Mouse (Mus musculus): ENCODE results near the gene Itpr1. TPM values are rescaled to one million over a fixed set of nuclear protein-coding genes. Genes with fewer than 3 reads are reported as not detected.

Itpr1 gene
- 7.3 and 7.4 TPM in 2 replicates for polyA plus RNA-seq (2016; fragmentation: Nextera tagmentation; extraction: Ambion mirVana)

- Histone ChIP-seq H3K4me2 (replicated peaks) (peak within 1 kb of the TSS; percentile 82), H3K9ac (replicated peaks) (peak within 1 kb of the TSS; percentile 56), H3K4me1 (peaks cover 11% of the 10 kb centered on the region; the same call in 1 of the 2 replicates), H3K27me3 (peaks cover 10% of the 10 kb centered on the region), H3K27ac (replicated peaks) (0 out of 2 replicates have a peak within 1 kb of the TSS, but pooled peaks have one; percentile 6), H3K9me3 (no peaks in the 10 kb centered on the region), H3K4me3 (peak within 1 kb of the TSS; percentile 70), H3K36me3 (no peaks in the 10 kb centered on the region)
- peak; percentile 100 for ATAC-seq (ENCODE audit: low FRiP score, low read depth)
- WGBS = under 1% methylated on average over 27 of the region's 27 CpGs
Observed at GRCm38 (mm10) chr6:108212881-108213295, at the start of gene Itpr1. TSS of gene Itpr1 (plus strand) at chr6:108213096.

GRCm38 (mm10) chr6:108164935-108165334 lies 48.0 kb upstream of the Itpr1 start:
- Histone ChIP-seq H3K4me2 (replicated peaks) (no peak overlapping the region), H3K36me3 (no peaks in the 10 kb centered on the region), H3K4me3 (no peak overlapping the region), H3K9me3 (no peaks in the 10 kb centered on the region), H3K27ac (replicated peaks) (no peak overlapping the region), H3K9ac (replicated peaks) (no peak overlapping the region), H3K27me3 (no peaks in the 10 kb centered on the region), H3K4me1 (no peaks in the 10 kb centered on the region)
- 55% methylated on average over 5 of the region's 5 CpGs for WGBS
- no peak for ATAC-seq (ENCODE audit: low FRiP score, low read depth)

- H3K4me3 ChIP-seq = no peak overlapping the region
- no peak for ATAC-seq (ENCODE audit: low FRiP score, low read depth)
- 85% methylated on average over 2 of the region's 2 CpGs for WGBS
Observed at GRCm38 (mm10) chr6:108165598-108165997, 47.3 kb upstream of the Itpr1 start.

GRCm38 (mm10) chr6:108167946-108168680 lies 44.8 kb upstream of the Itpr1 start:
- Histone ChIP-seq H3K27ac (replicated peaks) (no peak overlapping the region), H3K9ac (replicated peaks) (no peak overlapping the region), H3K4me1 (no peaks in the 10 kb centered on the region), H3K36me3 (peaks cover 13% of the 10 kb centered on the region), H3K4me3 (no peak overlapping the region), H3K9me3 (no peaks in the 10 kb centered on the region), H3K4me2 (replicated peaks) (no peak overlapping the region), H3K27me3 (no peaks in the 10 kb centered on the region)
- WGBS = 82% methylated on average over 7 of the region's 7 CpGs
- no peak for ATAC-seq (ENCODE audit: low FRiP score, low read depth)

More at GRCm38 (mm10) chr6:108165598-108165997, 47.3 kb upstream of the Itpr1 start:
- no peaks in the 10 kb centered on the region for H3K4me1 ChIP-seq
- no peak overlapping the region for H3K4me2 ChIP-seq (replicated peaks)
- H3K36me3 ChIP-seq = no peaks in the 10 kb centered on the region
- H3K9me3 ChIP-seq = no peaks in the 10 kb centered on the region
- H3K9ac ChIP-seq (replicated peaks) = no peak overlapping the region
- no peaks in the 10 kb centered on the region for H3K27me3 ChIP-seq
- H3K27ac ChIP-seq (replicated peaks) = no peak overlapping the region

GRCm38 (mm10) chr6:108168723-108169122 lies 44.2 kb upstream of the Itpr1 start:
- WGBS = 91% methylated on average over 6 of the region's 6 CpGs
- Histone ChIP-seq H3K4me2 (replicated peaks) (no peak overlapping the region), H3K9ac (replicated peaks) (no peak overlapping the region), H3K4me1 (no peaks in the 10 kb centered on the region), H3K36me3 (peaks cover 19% of the 10 kb centered on the region), H3K27me3 (no peaks in the 10 kb centered on the region), H3K27ac (replicated peaks) (no peak overlapping the region), H3K4me3 (no peak overlapping the region), H3K9me3 (no peaks in the 10 kb centered on the region)
- ATAC-seq (ENCODE audit: low FRiP score, low read depth) = no peak

- H3K27me3 ChIP-seq = no peaks in the 10 kb centered on the region
- H3K9ac ChIP-seq (replicated peaks) = no peak overlapping the region
- ATAC-seq (ENCODE audit: low FRiP score, low read depth) = no peak
- no peaks in the 10 kb centered on the region for H3K9me3 ChIP-seq
- H3K27ac ChIP-seq (replicated peaks) = no peak overlapping the region
- no peaks in the 10 kb centered on the region for H3K4me1 ChIP-seq
- WGBS = 87% methylated on average over 3 of the region's 3 CpGs
- no peak overlapping the region for H3K4me2 ChIP-seq (replicated peaks)
- H3K4me3 ChIP-seq = no peak overlapping the region
- peaks cover 26% of the 10 kb centered on the region for H3K36me3 ChIP-seq
Observed at GRCm38 (mm10) chr6:108169466-108169865, 43.4 kb upstream of the Itpr1 start.

- Histone ChIP-seq H3K4me2 (replicated peaks) (no peak overlapping the region), H3K4me1 (no peaks in the 10 kb centered on the region), H3K9ac (replicated peaks) (no peak overlapping the region), H3K9me3 (no peaks in the 10 kb centered on the region), H3K27ac (replicated peaks) (no peak overlapping the region), H3K27me3 (no peaks in the 10 kb centered on the region), H3K4me3 (no peak overlapping the region), H3K36me3 (peaks cover 30% of the 10 kb centered on the region)
- no peak for ATAC-seq (ENCODE audit: low FRiP score, low read depth)
- 96% methylated on average over 1 of the region's 1 CpGs for WGBS
Observed at GRCm38 (mm10) chr6:108172219-108172618, 40.7 kb upstream of the Itpr1 start.

GRCm38 (mm10) chr6:108174181-108174580 lies 38.7 kb upstream of the Itpr1 start:
- ATAC-seq (ENCODE audit: low FRiP score, low read depth) = no peak
- Histone ChIP-seq H3K27me3 (no peaks in the 10 kb centered on the region), H3K9ac (replicated peaks) (no peak overlapping the region), H3K4me1 (no peaks in the 10 kb centered on the region), H3K4me2 (replicated peaks) (no peak overlapping the region), H3K9me3 (no peaks in the 10 kb centered on the region), H3K4me3 (no peak overlapping the region), H3K36me3 (peaks cover 30% of the 10 kb centered on the region), H3K27ac (replicated peaks) (no peak overlapping the region)
- 97% methylated on average over 3 of the region's 3 CpGs for WGBS

- no peak overlapping the region for H3K9ac ChIP-seq (replicated peaks)
- no peak for ATAC-seq (ENCODE audit: low FRiP score, low read depth)
Observed at GRCm38 (mm10) chr6:108179087-108179486, 33.8 kb upstream of the Itpr1 start.

GRCm38 (mm10) chr6:108184847-108185684 lies 27.8 kb upstream of the Itpr1 start, which contains the start of gene Sumf1:
TSS of gene Sumf1 (minus strand) at chr6:108185582.
- Histone ChIP-seq H3K4me1 (peaks cover 10% of the 10 kb centered on the region), H3K4me3 (peak within 1 kb of the TSS; percentile 68), H3K27me3 (peaks cover 8% of the 10 kb centered on the region; the same call in 1 of the 2 replicates), H3K9ac (replicated peaks) (peak within 1 kb of the TSS; percentile 82), H3K27ac (replicated peaks) (no peak within 1 kb of the TSS), H3K36me3 (no peaks in the 10 kb centered on the region), H3K4me2 (replicated peaks) (peak within 1 kb of the TSS; percentile 91), H3K9me3 (no peaks in the 10 kb centered on the region)
- 4% methylated on average over 48 of the region's 49 CpGs for WGBS
- ATAC-seq (ENCODE audit: low FRiP score, low read depth) = peak; percentile 95

More at GRCm38 (mm10) chr6:108179087-108179486, 33.8 kb upstream of the Itpr1 start:
- H3K9me3 ChIP-seq = no peaks in the 10 kb centered on the region
- H3K4me3 ChIP-seq = no peak overlapping the region
- H3K4me1 ChIP-seq = 0 out of 2 replicates have a peak, but pooled peaks cover under 1% of the 10 kb centered on the region
- H3K27me3 ChIP-seq = no peaks in the 10 kb centered on the region
- H3K4me2 ChIP-seq (replicated peaks) = no peak overlapping the region
- WGBS = 91% methylated on average over 2 of the region's 2 CpGs
- 0 out of 2 replicates have a peak, but pooled peaks cover 8% of the 10 kb centered on the region for H3K36me3 ChIP-seq
- no peak overlapping the region for H3K27ac ChIP-seq (replicated peaks)

GRCm38 (mm10) chr6:108185685-108186009 lies 27.2 kb upstream of the Itpr1 start:
- peaks cover 10% of the 10 kb centered on the region for H3K4me1 ChIP-seq
- no peaks in the 10 kb centered on the region for H3K36me3 ChIP-seq
- peak overlapping the region; percentile 68 for H3K4me3 ChIP-seq
- peaks cover 8% of the 10 kb centered on the region; the same call in 1 of the 2 replicates for H3K27me3 ChIP-seq
- no peaks in the 10 kb centered on the region for H3K9me3 ChIP-seq
- no peak overlapping the region for H3K27ac ChIP-seq (replicated peaks)
- peak overlapping the region; percentile 82; the same call in 1 of the 2 replicates for H3K9ac ChIP-seq (replicated peaks)
- 18% methylated on average over 4 of the region's 4 CpGs for WGBS
- ATAC-seq (ENCODE audit: low FRiP score, low read depth) = no peak
- H3K4me2 ChIP-seq (replicated peaks) = peak overlapping the region; percentile 91

- Histone ChIP-seq H3K9me3 (no peaks in the 10 kb centered on the region), H3K4me1 (no peaks in the 10 kb centered on the region), H3K36me3 (no peaks in the 10 kb centered on the region), H3K4me2 (replicated peaks) (no peak overlapping the region), H3K27me3 (peaks cover 8% of the 10 kb centered on the region; the same call in 1 of the 2 replicates), H3K27ac (replicated peaks) (no peak overlapping the region), H3K4me3 (no peak overlapping the region), H3K9ac (replicated peaks) (no peak overlapping the region)
- ATAC-seq (ENCODE audit: low FRiP score, low read depth) = no peak
- WGBS = 93% methylated on average over 1 of the region's 1 CpGs
Observed at GRCm38 (mm10) chr6:108190690-108191089, 22.2 kb upstream of the Itpr1 start.
